7 mouse cellular contexts compared by ENCODE assay signal in genomic region chr6:14901971-14902670, GRCm38 (mm10). TPM values are rescaled to one million over a fixed set of nuclear protein-coding genes. Genes with fewer than 3 reads are reported as not detected.
DNase-seq lines count a peak whose midpoint lies in the region; ATAC-seq and TF ChIP-seq lines count a peak whose summit lies in the region.

No protein-coding gene starts in this region.

- peak overlapping the region; percentile 82 for H3K4me2 ChIP-seq in heart, embryonic 12.5 days
- H3K4me2 ChIP-seq in liver, embryonic 14.5 days (ENCODE audit: low read depth), result peak overlapping the region; percentile 54
- H3K4me2 ChIP-seq in neural tube, embryonic 15.5 days, result peak overlapping the region; percentile 98

- no peak for TF ChIP-seq CTCF in liver, embryonic 14.5 days (IDR thresholded peaks at IDR 0.05; ENCODE audit: low read depth)

- H3K4me1 ChIP-seq in heart, embryonic 12.5 days (replicated peaks), result peaks cover 20% of the 10 kb centered on the region
- H3K4me1 ChIP-seq in liver, embryonic 14.5 days (replicated peaks; ENCODE audit: control insufficient read depth in 2 of 2, insufficient read depth in 2 of 2, low read length in 1 of 2), result 0 out of 4 replicates have a peak, but pooled peaks cover 0 to 2% of the 10 kb centered on the region in 2 experiments
- peaks cover 39% of the 10 kb centered on the region for H3K4me1 ChIP-seq in neural tube, embryonic 15.5 days

- ATAC-seq in heart, embryonic 12.5 days (ENCODE audit: insufficient number of reproducible peaks, low FRiP score), result no peak
- ATAC-seq in liver, embryonic 14.5 days (ENCODE audit: insufficient read depth), result no peak
- no peak for ATAC-seq in neural tube, embryonic 15.5 days (ENCODE audit: low FRiP score)

- H3K9me3 ChIP-seq in heart, embryonic 12.5 days (replicated peaks), result no peaks in the 10 kb centered on the region
- H3K9me3 ChIP-seq in liver, embryonic 14.5 days (ENCODE audit: control insufficient read depth, low read length), result no peaks in the 10 kb centered on the region
- no peaks in the 10 kb centered on the region for H3K9me3 ChIP-seq in neural tube, embryonic 15.5 days (replicated peaks)

- H3K36me3 ChIP-seq in heart, embryonic 12.5 days, result no peaks in the 10 kb centered on the region
- H3K36me3 ChIP-seq in liver, embryonic 14.5 days (replicated peaks; ENCODE audit: control insufficient read depth, insufficient read depth, low read depth), result no peaks in the 10 kb centered on the region
- H3K36me3 ChIP-seq in neural tube, embryonic 15.5 days, result no peaks in the 10 kb centered on the region

- peak overlapping the region; percentile 82 for H3K9ac ChIP-seq in heart, embryonic 12.5 days
- H3K9ac ChIP-seq in liver, embryonic 14.5 days (replicated peaks), result no peak overlapping the region
- H3K9ac ChIP-seq in neural tube, embryonic 15.5 days (replicated peaks), result peak overlapping the region; percentile 53

- 2% methylated on average over 13 of the region's 13 CpGs for WGBS in heart, embryonic 12.5 days
- 5% methylated on average over 13 of the region's 13 CpGs for WGBS in liver, embryonic 14.5 days (ENCODE audit: insufficient replicate concordance)
- 5% methylated on average over 13 of the region's 13 CpGs for WGBS in neural tube, embryonic 15.5 days

- peak overlapping the region; percentile 82 for H3K4me3 ChIP-seq in heart, embryonic 12.5 days
- peak overlapping the region; percentile 46 to 47 for H3K4me3 ChIP-seq in liver, embryonic 14.5 days (ENCODE audit: insufficient read depth in 1 of 2, low read depth in 2 of 2, low read length in 2 of 2)
- H3K4me3 ChIP-seq in neural tube, embryonic 15.5 days (replicated peaks), result peak overlapping the region; percentile 66

- peak; percentile 17 for DNase-seq in ES-CJ7 (ENCODE audit: low read depth, low spot score)
- DNase-seq in R1 (ENCODE audit: low read depth, low spot score), result peak; percentile 10
- DNase-seq in liver, embryonic 14.5 days (ENCODE audit: low read depth in 3 of 3, low spot score in 3 of 3), result no peak
- no peak for DNase-seq in layer of hippocampus, adult 18-20 months (ENCODE audit: low spot score in 2 of 2)
- no peak for DNase-seq in adrenal gland, postnatal 4 days (ENCODE audit: low spot score in 2 of 2)

- no peak overlapping the region; the same call in 1 of the 2 replicates for H3K27ac ChIP-seq in heart, embryonic 12.5 days (ENCODE audit: poor library complexity, severe bottlenecking)
- no peak overlapping the region for H3K27ac ChIP-seq in liver, embryonic 14.5 days
- peak overlapping the region; percentile 51; the same call in 1 of the 2 replicates for H3K27ac ChIP-seq in neural tube, embryonic 15.5 days (replicated peaks)

- H3K27me3 ChIP-seq in heart, embryonic 12.5 days (replicated peaks), result no peaks in the 10 kb centered on the region; the same call in 1 of the 2 replicates
- H3K27me3 ChIP-seq in liver, embryonic 14.5 days (ENCODE audit: control insufficient read depth, insufficient read depth, low read length), result peaks cover 48% of the 10 kb centered on the region
- peaks cover 15% of the 10 kb centered on the region; the same call in 1 of the 2 replicates for H3K27me3 ChIP-seq in neural tube, embryonic 15.5 days (replicated peaks)

- no peak for TF ChIP-seq EP300 in liver, embryonic 14.5 days (IDR thresholded peaks at IDR 0.05; ENCODE audit: low read depth)

RNA-seq across cellular contexts. Expression of gene Foxp2, which starts 1.0 kb away (rescaled TPM):
- 14.2 and 14.5 TPM in 2 replicates for polyA plus RNA-seq in heart, embryonic 12.5 days (2016; fragmentation: Nextera tagmentation; extraction: Ambion mirVana)
- 0.25 and 0.27 TPM in 2 replicates for polyA plus RNA-seq in liver, embryonic 14.5 days (2012; rRNA removed)
- 0.18 and 0.28 TPM in 2 replicates for polyA plus RNA-seq in liver, embryonic 14.5 days (2014; fragmentation: Nextera tagmentation; extraction: Ambion mirVana)
- 14.9 and 17.1 TPM in 2 replicates for polyA plus RNA-seq in neural tube, embryonic 15.5 days (2015; fragmentation: Nextera tagmentation; extraction: Ambion mirVana)
- total RNA-seq in layer of hippocampus, adult 18-20 months (2021), result 1 to 10 TPM; 1.9 to 2.3 TPM
- total RNA-seq in adrenal gland, postnatal 4 days (2021), result 1 to 10 TPM; 7.4 to 9.4 TPM

Comparison
In these comparisons a context has a peak if more than half of its experiments do, and no peak if none do; other contexts are left out.
1. DNase-seq: peak in ES-CJ7 (single experiment) and R1 (single experiment); none in liver, embryonic 14.5 days (0 of 3), layer of hippocampus, adult 18-20 months (0 of 2) and adrenal gland, postnatal 4 days (0 of 2).
2. RNA of gene Foxp2, which starts 1.0 kb away (polyA plus RNA-seq): 14.9 to 17.1 TPM in neural tube, embryonic 15.5 days and 14.2 to 14.5 TPM in heart, embryonic 12.5 days; 0.18 to 0.28 TPM in liver, embryonic 14.5 days; every median in the first group is over 10 times any median in the second.
3. Peak in every context shown above with its lines, with median percentiles within 50 percentile points of each other: H3K4me2 ChIP-seq and H3K4me3 ChIP-seq.